Mouse (Mus musculus) ES-E14 (cell line): ENCODE measurements around the gene Cntnap2.
A peak's percentile ranks its signal among the peaks of the same experiment; 100 is the strongest.

Experiments used
- CHD2 ChIP-seq: IDR thresholded peaks from 2 replicates; pipeline ENCODE4 v1.6.1; 2014; ENCODE audit warnings: mild to moderate bottlenecking, low read depth, low read length, inconsistent platforms
- HCFC1 ChIP-seq: IDR thresholded peaks from 2 replicates; pipeline ENCODE4 v1.6.1; 2012; ENCODE audit warnings: low read length, inconsistent platforms, borderline replicate concordance; ENCODE audit not compliant: insufficient read depth
- MAFK ChIP-seq: IDR thresholded peaks from 2 replicates; pipeline ENCODE4 v1.6.1; 2014; ENCODE audit warnings: mild to moderate bottlenecking, low read depth, low read length, inconsistent platforms; ENCODE audit not compliant: insufficient read depth
- ZNF384 ChIP-seq: IDR thresholded peaks from 2 replicates; pipeline ENCODE4 v1.6.1; 2012; ENCODE audit warnings: low read depth, low read length, inconsistent platforms

- TF ChIP-seq CHD2 (no peak), HCFC1 (no peak), MAFK (no peak), ZNF384 (peak; percentile 54; the same call in 1 of the 2 replicates)
Measured at GRCm38 (mm10) chr6:47337300-47337699, 2278.1 kb downstream of the Cntnap2 start.
